Mouse (Mus musculus): ENCODE measurements around the gene Armh2.

Armh2 gene

GRCm38 (mm10) chr13:24741028-24741427 lies at the start of gene Armh2:
Gene Armh2 (plus strand): TSS chr13:24741232.
- DNase-seq (ENCODE audit: low spot score in 2 of 2) = no peak

- DNase-seq (ENCODE audit: low spot score in 2 of 2) = no peak
Observed at GRCm38 (mm10) chr13:24693312-24693711, 47.7 kb upstream of the Armh2 start.

GRCm38 (mm10) chr13:24698746-24699145 lies 42.3 kb upstream of the Armh2 start:
- DNase-seq (ENCODE audit: low spot score in 2 of 2) = no peak

GRCm38 (mm10) chr13:24702128-24702527 lies 38.9 kb upstream of the Armh2 start:
- no peak for DNase-seq (ENCODE audit: low spot score in 2 of 2)

DNA sequence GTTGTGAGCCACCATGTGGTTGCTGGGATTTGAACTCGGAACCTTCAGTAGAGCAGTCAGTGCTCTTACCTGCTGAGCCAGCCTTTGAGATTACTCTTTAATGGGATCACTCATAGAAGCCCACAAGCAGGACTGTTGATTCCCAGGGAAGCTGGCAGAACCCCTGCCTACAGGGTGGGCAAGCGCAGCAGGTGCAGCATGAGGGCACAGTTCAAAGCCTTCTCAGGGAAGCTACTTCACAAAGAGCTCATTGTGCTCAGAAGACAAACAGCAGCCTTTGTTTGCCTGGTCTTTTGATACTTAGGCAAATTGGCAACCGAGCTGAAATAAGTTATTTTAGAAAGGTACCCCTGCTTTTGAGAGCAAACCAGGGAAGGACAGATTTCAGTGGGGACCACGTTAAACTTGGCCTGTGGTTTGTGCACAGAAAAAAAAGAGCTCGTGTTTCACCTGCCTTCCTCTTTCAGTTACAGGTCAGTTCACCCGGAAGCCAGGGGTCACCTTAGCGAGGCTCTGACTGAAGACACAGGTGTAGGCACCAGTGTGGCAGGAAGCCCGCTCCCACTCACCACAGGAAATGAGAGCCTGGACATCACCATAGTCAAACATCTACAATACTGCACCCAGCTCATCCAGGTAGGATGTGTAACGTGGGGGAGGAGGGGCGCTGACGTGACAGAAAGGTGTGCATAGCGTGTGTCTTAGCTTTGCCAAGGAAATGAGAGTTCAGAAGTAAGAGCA lies 31.2 kb upstream of the Armh2 start:
- DNase-seq (ENCODE audit: low spot score in 2 of 2) = no peak

GRCm38 (mm10) chr13:24710968-24711367 lies 30.1 kb upstream of the Armh2 start:
- DNase-seq (ENCODE audit: low spot score in 2 of 2) = no peak

DNA sequence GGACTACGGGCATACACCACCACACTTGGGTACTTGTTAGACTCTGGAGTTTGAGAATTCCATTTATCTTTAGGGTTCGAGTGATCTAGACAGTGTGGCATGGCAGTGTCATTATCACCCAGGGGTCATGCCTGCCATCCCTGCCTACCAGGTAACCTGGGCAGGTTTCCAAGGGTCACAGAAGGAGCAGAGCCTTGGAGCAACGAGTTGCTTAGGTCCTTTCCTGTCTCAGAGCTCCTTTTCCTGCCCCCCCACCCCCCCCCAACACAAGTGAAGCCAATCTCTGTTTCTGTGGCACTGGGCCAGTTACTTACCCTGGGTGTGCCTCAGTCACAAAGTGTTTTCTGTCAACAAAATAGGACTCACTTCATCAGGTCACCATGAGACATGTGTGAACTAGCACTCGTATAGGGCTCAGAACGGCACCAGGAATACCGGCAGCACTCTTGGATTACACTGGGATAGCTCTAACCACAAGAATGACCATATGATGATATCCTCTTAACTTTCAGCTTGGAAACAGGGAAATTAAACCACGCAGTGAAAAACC lies 28.4 kb upstream of the Armh2 start:
- no peak for DNase-seq (ENCODE audit: low spot score in 2 of 2)

DNA sequence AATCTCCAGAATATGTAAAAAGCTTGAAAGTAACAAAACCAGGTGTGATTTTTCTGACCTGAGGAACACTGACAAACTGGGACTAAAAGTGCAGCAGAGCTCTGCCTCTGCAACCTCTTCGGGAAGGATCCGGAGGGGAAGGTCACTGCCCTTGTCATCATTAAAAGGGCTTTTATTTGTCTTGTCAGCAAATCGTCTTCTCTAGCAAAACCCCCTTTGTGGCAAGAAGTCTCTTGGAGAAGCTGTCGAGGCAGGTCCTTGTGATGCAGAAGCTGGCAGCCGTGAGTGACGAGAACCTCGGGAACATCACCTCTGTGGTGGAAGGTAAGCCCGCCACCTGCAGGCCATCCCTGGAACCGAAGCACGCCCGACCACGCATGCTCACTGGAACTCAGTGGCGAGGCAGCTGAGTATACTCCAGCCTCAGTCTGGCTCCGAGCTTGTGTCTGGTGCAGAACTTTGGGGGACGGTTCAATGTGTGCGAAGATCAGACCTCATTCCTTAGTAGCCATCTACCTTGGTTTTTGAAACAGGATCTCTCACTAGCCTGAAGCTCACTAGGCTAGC lies 27.5 kb upstream of the Armh2 start:
- peak; percentile 80 to 91 for DNase-seq (ENCODE audit: low spot score in 2 of 2)

DNA sequence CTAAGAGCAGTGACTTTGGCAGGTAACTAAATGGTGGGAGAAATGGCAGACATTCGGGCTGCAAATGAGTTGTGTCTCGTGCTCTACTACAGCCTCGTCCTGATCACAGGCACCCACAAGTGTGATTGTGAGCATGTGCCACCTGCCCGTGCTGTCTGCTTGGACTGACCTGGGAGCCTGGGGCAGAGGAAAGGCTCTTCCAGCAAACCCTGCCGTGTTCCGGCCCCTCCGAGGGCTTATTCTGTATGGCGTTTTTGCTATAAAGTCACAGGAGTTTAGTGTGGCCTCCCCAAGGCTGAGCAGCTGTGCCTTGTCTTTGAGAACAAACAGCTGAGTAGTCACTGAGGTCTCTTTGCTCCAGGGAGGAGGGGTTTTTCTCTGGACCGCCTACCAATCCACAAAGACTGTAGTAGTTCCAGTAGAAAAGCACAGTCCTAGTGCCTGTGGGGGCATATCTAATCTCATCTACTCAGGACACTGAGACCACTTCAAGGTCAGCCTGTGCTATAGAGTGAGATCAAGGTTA lies 26.6 kb upstream of the Armh2 start:
- DNase-seq (ENCODE audit: low spot score in 2 of 2) = no peak

- no peak for DNase-seq (ENCODE audit: low spot score in 2 of 2)
Observed at GRCm38 (mm10) chr13:24715601-24716000, 25.4 kb upstream of the Armh2 start.

- no peak for DNase-seq (ENCODE audit: low spot score in 2 of 2)
Observed at GRCm38 (mm10) chr13:24716441-24716840, 24.6 kb upstream of the Armh2 start.

GRCm38 (mm10) chr13:24717677-24718076 lies 23.4 kb upstream of the Armh2 start:
- DNase-seq (ENCODE audit: low spot score in 2 of 2) = no peak

- DNase-seq (ENCODE audit: low spot score in 2 of 2) = no peak
Observed at GRCm38 (mm10) chr13:24721502-24721901, 19.5 kb upstream of the Armh2 start.

DNA sequence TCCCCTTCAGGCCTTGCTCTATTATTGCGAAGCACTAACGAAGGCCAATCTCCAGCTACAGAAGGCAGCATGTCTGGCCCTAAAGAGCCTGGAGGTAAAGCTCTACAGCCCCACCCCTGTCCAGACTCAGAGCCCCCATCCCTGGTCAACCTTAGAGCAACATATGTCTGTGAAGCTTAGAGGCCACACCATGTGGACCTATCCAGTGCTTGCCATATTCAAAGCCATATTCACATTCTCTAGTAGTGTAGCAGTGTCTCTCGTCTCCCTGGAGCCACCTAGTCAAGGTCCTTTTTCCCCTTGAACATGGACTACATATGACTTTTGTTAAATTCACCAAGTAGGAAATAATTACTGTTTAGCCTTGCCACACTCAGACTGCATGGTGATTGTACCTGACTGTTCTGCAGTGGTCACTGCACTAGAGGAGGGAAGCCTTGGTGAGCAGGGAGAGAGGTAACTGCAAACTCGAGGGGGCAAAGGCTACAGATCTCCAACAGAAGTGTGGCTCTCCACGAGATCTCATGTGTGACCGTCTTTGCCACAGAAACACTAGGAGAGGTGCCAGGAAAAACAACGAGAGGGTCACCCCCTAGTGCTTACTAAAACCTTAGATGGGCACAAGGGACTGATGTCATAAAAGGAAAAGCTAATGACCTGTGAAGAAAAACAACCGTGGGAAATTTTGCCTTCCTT lies 17.2 kb upstream of the Armh2 start:
- no peak for DNase-seq (ENCODE audit: low spot score in 2 of 2)

GRCm38 (mm10) chr13:24724395-24724759 lies 16.7 kb upstream of the Armh2 start:
- no peak for DNase-seq (ENCODE audit: low spot score in 2 of 2)

- DNase-seq (ENCODE audit: low spot score in 2 of 2) = no peak
Observed at GRCm38 (mm10) chr13:24729128-24729527, 11.9 kb upstream of the Armh2 start.

- DNase-seq (ENCODE audit: low spot score in 2 of 2) = no peak
Observed at GRCm38 (mm10) chr13:24734502-24734901, 6.5 kb upstream of the Armh2 start.

DNA sequence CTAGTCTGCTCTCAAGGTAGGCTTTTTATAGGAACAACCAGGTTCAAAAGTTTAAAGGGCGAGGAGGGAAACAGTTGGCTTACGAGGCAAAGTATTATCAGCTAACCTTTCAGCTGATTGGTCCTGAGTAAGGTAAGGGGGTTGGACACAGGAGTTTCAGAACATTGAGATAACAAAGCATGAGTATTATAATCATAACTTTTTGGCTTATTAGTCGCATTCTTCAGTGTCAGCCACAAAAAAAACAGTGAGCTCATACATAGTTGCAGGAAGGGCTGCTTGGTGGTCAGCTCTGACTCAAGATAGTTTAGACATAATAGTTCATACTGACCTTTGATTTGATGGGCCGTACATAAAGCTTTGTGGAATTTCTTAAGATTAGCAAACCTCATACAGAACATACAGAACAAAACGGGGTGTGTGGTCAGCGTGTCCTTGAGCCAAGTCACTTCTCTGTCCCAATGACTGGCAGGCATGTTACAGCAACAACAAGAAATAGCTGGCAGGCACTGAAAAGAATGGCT lies 5.4 kb upstream of the Armh2 start:
- no peak for DNase-seq (ENCODE audit: low spot score in 2 of 2)

GRCm38 (mm10) chr13:24747823-24748222 lies 6.8 kb downstream of the Armh2 start:
- peak in 1 of 2 experiments; percentile 26 for DNase-seq (ENCODE audit: low spot score in 2 of 2)

DNA sequence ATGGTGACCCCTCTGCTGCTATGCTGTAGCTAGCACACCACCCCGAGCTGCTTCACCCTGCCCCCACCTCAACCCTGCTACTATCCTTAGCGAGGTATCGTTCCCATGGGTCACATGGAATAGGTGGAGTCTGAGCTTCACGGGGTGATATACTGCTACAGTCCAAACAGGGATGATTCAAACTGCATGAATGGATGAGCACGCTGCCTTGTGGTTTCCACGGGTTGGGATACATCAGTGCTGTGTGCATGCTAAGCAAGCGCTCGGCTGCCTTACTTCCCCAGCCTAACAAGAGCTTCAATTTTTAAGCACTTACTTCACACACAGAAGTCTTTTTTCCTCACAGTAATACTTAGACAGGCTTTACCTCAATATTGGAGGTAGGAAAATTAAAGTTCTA lies 9.8 kb downstream of the Armh2 start:
- no peak for DNase-seq (ENCODE audit: low spot score in 2 of 2)

DNA sequence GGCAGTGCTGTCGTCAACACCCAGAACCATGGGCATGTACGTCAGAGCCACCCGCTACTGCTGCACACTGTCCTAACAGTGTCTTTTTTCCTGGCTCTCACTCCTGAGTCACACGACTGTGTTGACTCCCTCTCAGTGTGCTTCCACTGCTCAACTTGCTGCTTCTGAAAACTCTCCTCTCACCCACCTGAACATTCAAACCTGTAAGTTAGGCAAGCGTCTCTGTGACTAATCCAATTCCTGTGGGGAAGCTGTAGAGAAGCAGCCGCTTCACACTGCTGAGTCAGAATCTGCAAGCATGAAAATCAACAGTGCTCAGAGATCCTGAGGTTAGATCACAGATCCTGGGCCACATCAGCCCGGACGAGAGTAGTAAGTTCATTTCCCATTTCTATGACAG lies 10.4 kb downstream of the Armh2 start:
- no peak for DNase-seq (ENCODE audit: low spot score in 2 of 2)

DNA sequence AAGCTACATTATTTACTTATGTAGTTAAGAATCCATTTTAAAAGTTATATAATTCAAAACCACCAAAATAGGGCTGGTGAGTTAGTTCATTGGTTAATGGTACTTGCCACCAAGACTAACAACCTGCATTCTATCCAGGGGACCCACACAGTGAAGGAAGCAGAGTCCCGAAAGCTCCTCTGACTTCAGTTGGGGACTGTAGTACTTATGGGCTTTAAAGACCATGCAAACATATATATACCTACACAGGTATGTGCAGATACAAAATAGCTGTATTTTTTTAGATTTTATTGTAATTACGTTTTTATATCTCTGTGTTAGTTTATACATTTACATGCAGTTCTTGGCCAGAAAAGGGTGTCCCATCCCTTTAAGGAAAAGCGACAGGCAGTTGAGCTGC lies 15.7 kb downstream of the Armh2 start:
- no peak for DNase-seq (ENCODE audit: low spot score in 2 of 2)

Measured in urinary bladder, postnatal 4 days (tissue).